Mouse (Mus musculus) left cerebral cortex, postnatal 10 days (tissue): ENCODE measurements around the gene Dnaic2. TPM values are rescaled to one million over a fixed set of nuclear protein-coding genes. Genes with fewer than 3 reads are reported as not detected.

Experiments used
- DNase-seq, 2 experiments: peaks; one replicate each; pipeline ENCODE4 v3.0.0; 2021 to 2022; ENCODE audit warnings: low spot score in 2 of 2, mixed read lengths in 1 of 2; ENCODE audit errors: extremely low spot score in 1 of 2
- intact Hi-C: fragments of 180-260 bp; cut with DNase I; formaldehyde crosslinking; loops from one replicate; pipeline ENCODE4 v1.15.1; 2025
- total RNA-seq, 2 experiments: library from RNA; stranded (reverse); gene quantifications; 2 replicates each; pipeline ENCODE4 v1.2.3; 2021

Dnaic2 gene
- total RNA-seq, 2 experiments from 2014 or later: 0.59 to 1.0 TPM

- intact Hi-C loops: no loop called here
- DNase-seq: no peak
Measured at GRCm38 (mm10) chr11:114694451-114694850, 32.8 kb upstream of the Dnaic2 start.

- intact Hi-C loops: no loop called here
Measured at GRCm38 (mm10) chr11:114698496-114698895, 28.7 kb upstream of the Dnaic2 start.

GRCm38 (mm10) chr11:114699511-114699910, 27.7 kb upstream of the Dnaic2 start:
- intact Hi-C loops: no loop called here
- peak in 1 of 2 experiments; percentile 75 for DNase-seq

More at GRCm38 (mm10) chr11:114698496-114698895, 28.7 kb upstream of the Dnaic2 start:
- DNase-seq: no peak

GRCm38 (mm10) chr11:114702311-114702995, 24.8 kb upstream of the Dnaic2 start:
- DNase-seq: no peak
- intact Hi-C loops: no loop called here

GRCm38 (mm10) chr11:114702996-114703361, 24.2 kb upstream of the Dnaic2 start:
- intact Hi-C loops: no loop called here

GRCm38 (mm10) chr11:114704071-114704913, 22.9 kb upstream of the Dnaic2 start:
- intact Hi-C loops: no loop called here

More at GRCm38 (mm10) chr11:114702996-114703361, 24.2 kb upstream of the Dnaic2 start:
- DNase-seq: no peak

GRCm38 (mm10) chr11:114706358-114706757, 20.9 kb upstream of the Dnaic2 start:
- no peak for DNase-seq
- intact Hi-C loops: no loop called here

More at GRCm38 (mm10) chr11:114704071-114704913, 22.9 kb upstream of the Dnaic2 start:
- peak; percentile 82 for DNase-seq

GRCm38 (mm10) chr11:114711393-114711792, 15.8 kb upstream of the Dnaic2 start:
- DNase-seq: no peak
- intact Hi-C loops: no loop called here

- DNase-seq: no peak
- intact Hi-C loops: no loop called here
Measured at GRCm38 (mm10) chr11:114711861-114712260, 15.3 kb upstream of the Dnaic2 start.

- intact Hi-C loops: no loop called here
- peak in 1 of 2 experiments; percentile 25 for DNase-seq
Measured at GRCm38 (mm10) chr11:114714526-114714925, 12.7 kb upstream of the Dnaic2 start.

- intact Hi-C loops: no loop called here
- DNase-seq: no peak
Measured at GRCm38 (mm10) chr11:114715531-114715930, 11.7 kb upstream of the Dnaic2 start.

GRCm38 (mm10) chr11:114720535-114720934, 6.7 kb upstream of the Dnaic2 start:
- intact Hi-C loops: loop anchor here (5.0 kb wide), 1 partner anchor 38 kb away; no protein-coding TSS in a partner anchor
- DNase-seq: no peak

- intact Hi-C loops: loop anchor here (5.0 kb wide), 1 partner anchor 40 kb away; no protein-coding TSS in a partner anchor
- no peak for DNase-seq
Measured at GRCm38 (mm10) chr11:114722438-114722837, 4.8 kb upstream of the Dnaic2 start.

- intact Hi-C loops: loop anchor here (5.0 kb wide), 1 partner anchor 41 kb away; no protein-coding TSS in a partner anchor
- DNase-seq: no peak
Measured at GRCm38 (mm10) chr11:114723030-114723429, 4.2 kb upstream of the Dnaic2 start.

- intact Hi-C loops: loop anchor here (5.0 kb wide), 1 partner anchor 43 kb away; no protein-coding TSS in a partner anchor
Measured at GRCm38 (mm10) chr11:114724787-114725590, 2.2 kb upstream of the Dnaic2 start.

GRCm38 (mm10) chr11:114727826-114728186, 598 bp downstream of the Dnaic2 start:
- intact Hi-C loops: no loop called here
- DNase-seq: no peak

More at GRCm38 (mm10) chr11:114724787-114725590, 2.2 kb upstream of the Dnaic2 start:
- DNase-seq: no peak

GRCm38 (mm10) chr11:114728333-114728732, 1.1 kb downstream of the Dnaic2 start:
- no peak for DNase-seq
- intact Hi-C loops: no loop called here

GRCm38 (mm10) chr11:114729832-114730363, 2.7 kb downstream of the Dnaic2 start:
- no peak for DNase-seq
- intact Hi-C loops: no loop called here

GRCm38 (mm10) chr11:114731711-114732110, 4.5 kb downstream of the Dnaic2 start:
- DNase-seq: no peak
- intact Hi-C loops: no loop called here
